In genomic region chr6:146979953-146980352, GRCm38 (mm10) we compare ENCODE assay signal across 15 mouse cellular contexts. TPM values are rescaled to one million over a fixed set of nuclear protein-coding genes. Genes with fewer than 3 reads are reported as not detected.
DNase-seq lines count a peak whose midpoint lies in the region; ATAC-seq and TF ChIP-seq lines count a peak whose summit lies in the region.
"Had no signal": no experiment of that assay in that cellular context is flagged by ENCODE, and none has a peak within 500 bp of the region (broad histone marks: within the 10 kb centered on the region; RNA-seq: fewer than 3 reads in every experiment).

No protein-coding gene starts in this region.

- no peak for TF ChIP-seq CTCF in lung, embryonic 14.5 days (IDR thresholded peaks at IDR 0.05; ENCODE audit: low read depth)
- TF ChIP-seq CTCF in lung, adult 2 months (IDR thresholded peaks at IDR 0.05; ENCODE audit: insufficient read depth, low read length) = no peak
- no peak for TF ChIP-seq CTCF in stomach, postnatal 0 days (IDR thresholded peaks at IDR 0.05; ENCODE audit: low read depth)

- WGBS in heart, embryonic 10.5 days = 27% methylated on average over 3 of the region's 3 CpGs
- 27% methylated on average over 3 of the region's 3 CpGs for WGBS in lung, embryonic 14.5 days
- 56% methylated on average over 3 of the region's 3 CpGs for WGBS in lung, adult 2 months
- WGBS in limb, embryonic 13.5 days = 17% methylated on average over 3 of the region's 3 CpGs
- 33% methylated on average over 3 of the region's 3 CpGs for WGBS in stomach, postnatal 0 days
- 40% methylated on average over 3 of the region's 3 CpGs for WGBS in hindbrain, embryonic 16.5 days

- H3K36me3 ChIP-seq in heart, embryonic 10.5 days = peaks cover 40% of the 10 kb centered on the region
- peaks cover 12% of the 10 kb centered on the region; the same call in 1 of the 2 replicates for H3K36me3 ChIP-seq in lung, embryonic 14.5 days (ENCODE audit: insufficient read depth)
- H3K36me3 ChIP-seq in limb, embryonic 13.5 days = peaks cover 43% of the 10 kb centered on the region
- H3K36me3 ChIP-seq in stomach, postnatal 0 days (ENCODE audit: control insufficient read depth, insufficient read depth, low read length) = no peaks in the 10 kb centered on the region
- H3K36me3 ChIP-seq in hindbrain, embryonic 16.5 days (ENCODE audit: control insufficient read depth, insufficient read depth, low read length) = no peaks in the 10 kb centered on the region
- H3K36me3 ChIP-seq: G1E had no signal

- peaks cover 54% of the 10 kb centered on the region for H3K4me1 ChIP-seq in heart, embryonic 10.5 days
- H3K4me1 ChIP-seq in lung, embryonic 14.5 days (ENCODE audit: insufficient read depth) = 0 out of 2 replicates have a peak, but pooled peaks cover 7% of the 10 kb centered on the region
- H3K4me1 ChIP-seq in lung, adult 2 months (ENCODE audit: control insufficient read depth, insufficient read depth, low read length) = peaks cover 17% of the 10 kb centered on the region
- H3K4me1 ChIP-seq in limb, embryonic 13.5 days = peaks cover 21% of the 10 kb centered on the region
- H3K4me1 ChIP-seq in stomach, postnatal 0 days (replicated peaks; ENCODE audit: control insufficient read depth, insufficient read depth) = no peaks in the 10 kb centered on the region; the same call in 1 of the 2 replicates
- no peaks in the 10 kb centered on the region for H3K4me1 ChIP-seq in hindbrain, embryonic 16.5 days (ENCODE audit: control insufficient read depth, insufficient read depth, low read depth, low read length)

- peak; percentile 79 for ATAC-seq in lung, embryonic 14.5 days (ENCODE audit: insufficient read depth)
- ATAC-seq in limb, embryonic 13.5 days (ENCODE audit: low FRiP score, low read depth) = peak; percentile 52; the same call in 1 of the 2 replicates
- ATAC-seq in stomach, postnatal 0 days (ENCODE audit: low FRiP score, low TSS enrichment) = no peak
- ATAC-seq in hindbrain, embryonic 16.5 days = no peak
- ATAC-seq: forebrain, embryonic 14.5 days had no signal

- H3K4me3 ChIP-seq in heart, embryonic 10.5 days = no peak overlapping the region
- H3K4me3 ChIP-seq in lung, embryonic 14.5 days (ENCODE audit: low read depth, low read length) = no peak overlapping the region
- no peak overlapping the region for H3K4me3 ChIP-seq in lung, adult 2 months (replicated peaks; ENCODE audit: extremely low read depth, low read depth, low read length)
- no peak overlapping the region for H3K4me3 ChIP-seq in limb, embryonic 13.5 days
- no peak overlapping the region for H3K4me3 ChIP-seq in stomach, postnatal 0 days (ENCODE audit: low read depth, low read length)
- H3K4me3 ChIP-seq in hindbrain, embryonic 16.5 days (ENCODE audit: low read length) = no peak overlapping the region

- no peak overlapping the region for H3K9ac ChIP-seq in lung, embryonic 14.5 days
- H3K9ac ChIP-seq in limb, embryonic 13.5 days = no peak overlapping the region; the same call in 1 of the 2 replicates
- no peak overlapping the region for H3K9ac ChIP-seq in stomach, postnatal 0 days (ENCODE audit: low read length)
- H3K9ac ChIP-seq in hindbrain, embryonic 16.5 days (ENCODE audit: low read depth, low read length) = no peak overlapping the region

- H3K27me3 ChIP-seq in heart, embryonic 10.5 days (ENCODE audit: insufficient read depth, poor library complexity, severe bottlenecking) = no peaks in the 10 kb centered on the region
- no peaks in the 10 kb centered on the region for H3K27me3 ChIP-seq in lung, embryonic 14.5 days (ENCODE audit: insufficient read depth, low read length)
- H3K27me3 ChIP-seq in limb, embryonic 13.5 days = no peaks in the 10 kb centered on the region
- no peaks in the 10 kb centered on the region for H3K27me3 ChIP-seq in stomach, postnatal 0 days (ENCODE audit: control insufficient read depth, insufficient read depth, low read length)
- no peaks in the 10 kb centered on the region for H3K27me3 ChIP-seq in hindbrain, embryonic 16.5 days (replicated peaks; ENCODE audit: control insufficient read depth, insufficient read depth, low read length)

- no peak overlapping the region; the same call in 1 of the 2 replicates for H3K4me2 ChIP-seq in lung, embryonic 14.5 days
- no peak overlapping the region; the same call in 1 of the 2 replicates for H3K4me2 ChIP-seq in limb, embryonic 13.5 days (replicated peaks)
- H3K4me2 ChIP-seq in stomach, postnatal 0 days (replicated peaks; ENCODE audit: low read depth) = no peak overlapping the region
- H3K4me2 ChIP-seq in hindbrain, embryonic 16.5 days (ENCODE audit: low read length) = no peak overlapping the region

- H3K27ac ChIP-seq in heart, embryonic 10.5 days = peak overlapping the region; percentile 79
- peak overlapping the region; percentile 82 for H3K27ac ChIP-seq in lung, embryonic 14.5 days (ENCODE audit: low read depth)
- peak overlapping the region; percentile 67; the same call in 1 of the 2 replicates for H3K27ac ChIP-seq in limb, embryonic 13.5 days
- H3K27ac ChIP-seq in stomach, postnatal 0 days (replicated peaks) = peak overlapping the region; percentile 74
- no peak overlapping the region for H3K27ac ChIP-seq in hindbrain, embryonic 16.5 days (ENCODE audit: low read depth, low read length)
- H3K27ac ChIP-seq: macrophage had no signal

- no peak for TF ChIP-seq POLR2A in lung, adult 2 months (IDR thresholded peaks at IDR 0.05; ENCODE audit: borderline replicate concordance, extremely low read depth, low read depth, low read length)

- no peaks in the 10 kb centered on the region for H3K9me3 ChIP-seq in heart, embryonic 10.5 days
- H3K9me3 ChIP-seq in lung, embryonic 14.5 days (ENCODE audit: low read depth, low read length) = no peaks in the 10 kb centered on the region
- no peaks in the 10 kb centered on the region for H3K9me3 ChIP-seq in limb, embryonic 13.5 days
- no peaks in the 10 kb centered on the region for H3K9me3 ChIP-seq in stomach, postnatal 0 days (ENCODE audit: control insufficient read depth, low read length)
- no peaks in the 10 kb centered on the region for H3K9me3 ChIP-seq in hindbrain, embryonic 16.5 days (ENCODE audit: control insufficient read depth, low read length)
- H3K9me3 ChIP-seq: G1E had no signal

- TF ChIP-seq EP300 in stomach, postnatal 0 days (optimal IDR thresholded peaks at IDR 0.05) = no peak

- peak; percentile 77 for DNase-seq in heart, embryonic 10.5 days (ENCODE audit: low spot score)
- no peak for DNase-seq in heart, postnatal 10 days
- peak; percentile 59 for DNase-seq in lung, embryonic 14.5 days
- no peak for DNase-seq in lung, adult 2 months
- no peak for DNase-seq in stomach, postnatal 0 days (ENCODE audit: low spot score)
- DNase-seq in adrenal gland, adult 18-20 months (ENCODE audit: low spot score in 2 of 2) = no peak

- intact Hi-C loops in heart, postnatal 10 days (cut with DNase I) = loop anchor here (1.0 kb wide), 1 partner anchor 147 kb away; no protein-coding TSS in a partner anchor

RNA-seq across cellular contexts. Expression of gene 1700034J05Rik, which starts 25.7 kb away (rescaled TPM):
- 0.22 and 0.33 TPM in 2 replicates for polyA plus RNA-seq in heart, embryonic 10.5 days (2016; fragmentation: Nextera tagmentation; extraction: Ambion mirVana)
- total RNA-seq in heart, postnatal 10 days (2021) = not detected
- polyA plus RNA-seq in lung, embryonic 14.5 days (2014; fragmentation: Nextera tagmentation; extraction: Ambion mirVana) = 0.21 and 0.39 TPM in 2 replicates
- not detected in 2 replicates for polyA plus RNA-seq in lung, adult 2 months (2012; rRNA removed)
- polyA plus RNA-seq in limb, embryonic 13.5 days (2015; fragmentation: Nextera tagmentation; extraction: Ambion mirVana) = 0.18 and 0.31 TPM in 2 replicates
- 0.11 TPM in 1 of 2 replicates, not detected in the other for polyA plus RNA-seq in stomach, postnatal 0 days (2015; fragmentation: Nextera tagmentation; extraction: Ambion mirVana)
- 0.05 TPM in 1 of 2 replicates, not detected in the other for polyA plus RNA-seq in hindbrain, embryonic 16.5 days (2015; fragmentation: Nextera tagmentation; extraction: Ambion mirVana)
- not detected for total RNA-seq in adrenal gland, adult 18-20 months (2021)
- total RNA-seq: gastrocnemius, postnatal 4 days had no signal
- polyA plus RNA-seq: cortical plate, adult 2 months; forebrain, embryonic 14.5 days; G1E; large intestine, adult 2 months; macrophage; thymus, postnatal 0 days had no signal

RNA-seq across cellular contexts. Expression of gene Rep15, which starts 52.4 kb away (rescaled TPM):
- polyA plus RNA-seq in heart, embryonic 10.5 days (2016; fragmentation: Nextera tagmentation; extraction: Ambion mirVana) = 1.4 TPM in 2 replicates
- 1 to 10 TPM; 1.1 to 1.3 TPM for total RNA-seq in heart, postnatal 10 days (2021)
- 1.1 TPM in 2 replicates for polyA plus RNA-seq in lung, embryonic 14.5 days (2014; fragmentation: Nextera tagmentation; extraction: Ambion mirVana)
- 0.24 and 0.32 TPM in 2 replicates for polyA plus RNA-seq in lung, adult 2 months (2012; rRNA removed)
- 1.3 and 1.6 TPM in 2 replicates for polyA plus RNA-seq in limb, embryonic 13.5 days (2015; fragmentation: Nextera tagmentation; extraction: Ambion mirVana)
- 173 and 196 TPM in 2 replicates for polyA plus RNA-seq in stomach, postnatal 0 days (2015; fragmentation: Nextera tagmentation; extraction: Ambion mirVana)
- 0.54 and 0.82 TPM in 2 replicates for polyA plus RNA-seq in hindbrain, embryonic 16.5 days (2015; fragmentation: Nextera tagmentation; extraction: Ambion mirVana)
- total RNA-seq in adrenal gland, adult 18-20 months (2021) = under 1 TPM; 0.66 to 0.99 TPM
- polyA plus RNA-seq: G1E had no signal

Comparison
In these comparisons a context has a peak if more than half of its experiments do, and no peak if none do; other contexts are left out.
1. DNase-seq: peak in heart, embryonic 10.5 days (single experiment) and lung, embryonic 14.5 days (single experiment); none in heart, postnatal 10 days (0 of 2), lung, adult 2 months (single experiment), stomach, postnatal 0 days (single experiment) and adrenal gland, adult 18-20 months (0 of 2).
2. ATAC-seq: peak in lung, embryonic 14.5 days (single experiment) and limb, embryonic 13.5 days (single experiment); none in stomach, postnatal 0 days (single experiment) and hindbrain, embryonic 16.5 days (single experiment).
3. RNA of gene Rep15, which starts 52.4 kb away (polyA plus RNA-seq): 173 to 196 TPM in stomach, postnatal 0 days; 1.4 TPM in heart, embryonic 10.5 days, 1.3 to 1.6 TPM in limb, embryonic 13.5 days, 1.1 TPM in lung, embryonic 14.5 days, 0.54 to 0.82 TPM in hindbrain, embryonic 16.5 days and 0.24 to 0.32 TPM in lung, adult 2 months; every median in the first group is over 10 times any median in the second.